11 mouse cellular contexts compared by ENCODE assay signal in genomic region chr11:33570413-33570812, GRCm38 (mm10). TPM values are rescaled to one million over a fixed set of nuclear protein-coding genes. Genes with fewer than 3 reads are reported as not detected.
A peak's percentile ranks its signal among the peaks of the same experiment; 100 is the strongest.
DNase-seq lines count a peak whose midpoint lies in the region; ATAC-seq and TF ChIP-seq lines count a peak whose summit lies in the region.
"Had no signal": no experiment of that assay in that cellular context is flagged by ENCODE, and none has a peak within 500 bp of the region (broad histone marks: within the 10 kb centered on the region; RNA-seq: fewer than 3 reads in every experiment).

No protein-coding gene starts in this region.

- no peak overlapping the region for H3K4me3 ChIP-seq in lung, embryonic 14.5 days (ENCODE audit: low read depth, low read length)
- H3K4me3 ChIP-seq: stomach, embryonic 15.5 days had no signal

- no peaks in the 10 kb centered on the region for H3K9me3 ChIP-seq in lung, embryonic 14.5 days (ENCODE audit: low read depth, low read length)
- H3K9me3 ChIP-seq: stomach, embryonic 15.5 days had no signal

- TF ChIP-seq CTCF in brain, embryonic 14.5 days (IDR thresholded peaks at IDR 0.05; ENCODE audit: borderline replicate concordance, extremely low read depth, insufficient read depth, insufficient read length) = peak; percentile 33; the same call in 1 of the 2 replicates
- TF ChIP-seq CTCF in lung, embryonic 14.5 days (IDR thresholded peaks at IDR 0.05; ENCODE audit: low read depth) = peak; percentile 53

- H3K27ac ChIP-seq in lung, embryonic 14.5 days (ENCODE audit: low read depth) = no peak overlapping the region
- H3K27ac ChIP-seq: stomach, embryonic 15.5 days had no signal

- peak; percentile 11 for DNase-seq in kidney, adult 18-20 months
- no peak for DNase-seq in kidney, adult 11 months
- peak; percentile 29 for DNase-seq in A20 (ENCODE audit: low read depth, low spot score)
- peak; percentile 36 for DNase-seq in brain, embryonic 14.5 days (ENCODE audit: low read depth)
- DNase-seq in lung, embryonic 14.5 days = peak; percentile 66
- no peak for DNase-seq in spleen, postnatal 4 days (ENCODE audit: low spot score in 2 of 2)
- DNase-seq in heart, adult 18-20 months = no peak
- DNase-seq: cerebellum, postnatal 36 days had no signal

- H3K27me3 ChIP-seq in lung, embryonic 14.5 days (ENCODE audit: insufficient read depth, low read length) = no peaks in the 10 kb centered on the region
- H3K27me3 ChIP-seq: stomach, embryonic 15.5 days had no signal

- no peaks in the 10 kb centered on the region for H3K4me1 ChIP-seq in lung, embryonic 14.5 days (ENCODE audit: insufficient read depth)
- H3K4me1 ChIP-seq: stomach, embryonic 15.5 days had no signal

- no peak overlapping the region for H3K9ac ChIP-seq in lung, embryonic 14.5 days
- H3K9ac ChIP-seq: stomach, embryonic 15.5 days had no signal

- ATAC-seq in lung, embryonic 14.5 days (ENCODE audit: insufficient read depth) = no peak

- H3K36me3 ChIP-seq in lung, embryonic 14.5 days (ENCODE audit: insufficient read depth) = no peaks in the 10 kb centered on the region
- H3K36me3 ChIP-seq: stomach, embryonic 15.5 days had no signal

- H3K4me2 ChIP-seq in lung, embryonic 14.5 days = no peak overlapping the region
- H3K4me2 ChIP-seq: stomach, embryonic 15.5 days had no signal

- TF ChIP-seq POLR2A in brain, embryonic 14.5 days (IDR thresholded peaks at IDR 0.05; ENCODE audit: borderline replicate concordance, extremely low read depth, insufficient read depth, insufficient read length, poor library complexity, severe bottlenecking) = no peak

RNA-seq across cellular contexts. Expression of gene Gabrp, which starts 8.3 kb away (rescaled TPM):
- 0.67 and 3.4 TPM in 2 replicates for polyA plus RNA-seq in brain, embryonic 14.5 days (2012; rRNA removed)
- polyA plus RNA-seq in lung, embryonic 14.5 days (2014; fragmentation: Nextera tagmentation; extraction: Ambion mirVana) = not detected in 2 replicates
- total RNA-seq in heart, adult 18-20 months (2021) = 1 to 10 TPM in 1 of 2 experiments, not detected in 1; 1.1 TPM
- polyA plus RNA-seq: neural tube, embryonic 14.5 days had no signal

RNA-seq across cellular contexts. Expression of gene D130052B06Rik, which starts 28.7 kb away (rescaled TPM):
- 0.07 TPM in 1 of 2 replicates, not detected in the other for polyA plus RNA-seq in brain, embryonic 14.5 days (2012; rRNA removed)
- polyA plus RNA-seq in lung, embryonic 14.5 days (2014; fragmentation: Nextera tagmentation; extraction: Ambion mirVana) = not detected in 2 replicates
- total RNA-seq in heart, adult 18-20 months (2021) = not detected
- polyA plus RNA-seq: liver, embryonic 16.5 days; neural tube, embryonic 14.5 days; stomach, embryonic 15.5 days had no signal

RNA-seq across cellular contexts. Expression of gene Ranbp17, which starts 56.9 kb away (rescaled TPM):
- polyA plus RNA-seq in brain, embryonic 14.5 days (2012; rRNA removed) = 6.6 and 7.2 TPM in 2 replicates
- polyA plus RNA-seq in lung, embryonic 14.5 days (2014; fragmentation: Nextera tagmentation; extraction: Ambion mirVana) = 6.5 and 6.9 TPM in 2 replicates
- total RNA-seq in heart, adult 18-20 months (2021) = under 1 TPM; 0.22 to 0.39 TPM

Comparison
In these comparisons a context has a peak if more than half of its experiments do, and no peak if none do; other contexts are left out.
1. DNase-seq: peak in kidney, adult 18-20 months (single experiment), A20 (single experiment), brain, embryonic 14.5 days (single experiment) and lung, embryonic 14.5 days (single experiment); none in kidney, adult 11 months (single experiment), spleen, postnatal 4 days (0 of 2) and heart, adult 18-20 months (0 of 2).